Mouse (Mus musculus): Measurements from ENCODE around the gene Utp6. TPM values are rescaled to one million over a fixed set of nuclear protein-coding genes. Genes with fewer than 3 reads are reported as not detected.

Utp6 gene
- polyA plus RNA-seq, 1 experiment, result 29.9 TPM

DNA sequence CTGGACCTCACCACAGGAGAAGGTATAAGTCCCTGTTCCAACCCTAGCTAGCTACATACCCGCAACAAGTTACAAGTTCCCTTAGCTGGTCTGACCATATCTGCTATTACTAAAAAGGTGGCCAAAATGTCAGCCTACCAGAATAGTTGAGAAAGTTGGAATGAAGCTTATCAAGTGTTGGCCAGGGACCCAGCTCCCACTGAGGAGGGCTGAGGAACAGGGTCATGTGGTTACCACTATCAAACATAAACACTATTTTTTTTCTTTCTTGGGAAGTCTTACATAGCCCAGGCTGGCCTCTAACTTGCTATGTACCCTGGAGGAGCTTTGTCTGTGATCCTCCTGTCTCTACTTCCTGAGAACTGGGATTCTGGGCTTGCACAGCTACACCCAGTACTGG, 75.8 kb downstream of the Utp6 start:
- TF ChIP-seq POLR2A (IDR thresholded peaks at IDR 0.05; ENCODE audit: borderline replicate concordance, low read depth, low read length), result no peak
- Histone ChIP-seq H3K4me1 (ENCODE audit: control insufficient read depth, insufficient read depth, low read length) (no peaks in the 10 kb centered on the region), H3K4me3 (ENCODE audit: insufficient read depth, low read length) (no peak overlapping the region), H3K27ac (ENCODE audit: insufficient read depth, low read depth, low read length) (no peak overlapping the region)

GRCm38 (mm10) chr11:79885713-79886393, 76.3 kb downstream of the Utp6 start:
- no peak for TF ChIP-seq CTCF (IDR thresholded peaks at IDR 0.05; ENCODE audit: low read depth, low read length)
- no peak for TF ChIP-seq POLR2A (IDR thresholded peaks at IDR 0.05; ENCODE audit: borderline replicate concordance, low read depth, low read length)

DNA sequence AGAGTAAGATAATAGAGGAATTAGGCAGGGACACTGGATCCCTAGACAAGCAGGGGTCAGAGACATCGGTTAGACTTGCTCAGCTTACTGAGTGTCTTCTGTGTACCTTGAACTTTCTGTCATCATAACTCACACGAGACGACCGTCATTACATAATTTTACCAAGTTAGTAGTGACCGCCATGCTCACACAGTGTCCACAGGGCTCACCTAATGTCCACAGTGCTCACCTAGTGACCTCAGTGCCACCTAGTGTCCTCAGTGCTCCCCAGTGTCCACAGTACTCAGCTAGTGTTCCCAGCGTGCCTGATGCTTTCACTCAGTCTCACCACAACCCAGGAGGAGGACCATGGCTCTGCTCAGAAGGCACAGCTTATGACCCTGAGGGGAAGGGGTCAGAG, 77.4 kb downstream of the Utp6 start:
- TF ChIP-seq POLR2A (IDR thresholded peaks at IDR 0.05; ENCODE audit: borderline replicate concordance, low read depth, low read length) (no peak), CTCF (IDR thresholded peaks at IDR 0.05; ENCODE audit: low read depth, low read length) (no peak)
- Histone ChIP-seq H3K27ac (ENCODE audit: insufficient read depth, low read depth, low read length) (no peak overlapping the region), H3K4me1 (ENCODE audit: control insufficient read depth, insufficient read depth, low read length) (no peaks in the 10 kb centered on the region), H3K4me3 (ENCODE audit: insufficient read depth, low read length) (no peak overlapping the region)

More at GRCm38 (mm10) chr11:79885713-79886393, 76.3 kb downstream of the Utp6 start:
- no peak overlapping the region for H3K27ac ChIP-seq (ENCODE audit: insufficient read depth, low read depth, low read length)
- H3K4me1 ChIP-seq (ENCODE audit: control insufficient read depth, insufficient read depth, low read length), result no peaks in the 10 kb centered on the region
- H3K4me3 ChIP-seq (ENCODE audit: insufficient read depth, low read length), result no peak overlapping the region

Other genes with a start within 250 kb of the Utp6 start
- gene Suz12, start 30.7 kb upstream of the Utp6 start, polyA plus RNA-seq (2012; ENCODE audit: insufficient read depth, insufficient read length, missing spikeins), result 40.8 and 52.0 TPM in 2 replicates
- gene Crlf3, start 118.6 kb upstream of the Utp6 start, polyA plus RNA-seq (2012; ENCODE audit: insufficient read depth, insufficient read length, missing spikeins), result 81.6 and 84.6 TPM in 2 replicates
- 6.6 and 6.7 TPM in 2 replicates for gene Atad5, start 127.0 kb upstream of the Utp6 start, polyA plus RNA-seq (2012; ENCODE audit: insufficient read depth, insufficient read length, missing spikeins)
- gene Tefm, start 179.8 kb upstream of the Utp6 start, polyA plus RNA-seq (2012; ENCODE audit: insufficient read depth, insufficient read length, missing spikeins), result 7.7 and 12.4 TPM in 2 replicates
- 167 and 174 TPM in 2 replicates for gene Adap2, start 191.7 kb upstream of the Utp6 start, polyA plus RNA-seq (2012; ENCODE audit: insufficient read depth, insufficient read length, missing spikeins)
- 17.9 and 19.4 TPM in 2 replicates for gene Rnf135, start 221.5 kb upstream of the Utp6 start, polyA plus RNA-seq (2012; ENCODE audit: insufficient read depth, insufficient read length, missing spikeins)
- gene Rhot1, start 246.6 kb upstream of the Utp6 start, polyA plus RNA-seq (2012; ENCODE audit: insufficient read depth, insufficient read length, missing spikeins), result 34.5 and 38.1 TPM in 2 replicates

All from bone marrow macrophage, adult 2 months (primary cell).